In genomic region chrX:164197679-164198078, GRCm38 (mm10) we compare ENCODE assay signal across 34 mouse cellular contexts. TPM values are rescaled to one million over a fixed set of nuclear protein-coding genes. Genes with fewer than 3 reads are reported as not detected.
DNase-seq lines count a peak whose midpoint lies in the region; ATAC-seq lines count a peak whose summit lies in the region.
"Had no signal": no experiment of that assay in that cellular context is flagged by ENCODE, and none has a peak within 500 bp of the region (broad histone marks: within the 10 kb centered on the region; RNA-seq: fewer than 3 reads in every experiment).

No protein-coding gene starts in this region.

- no peaks in the 10 kb centered on the region for H3K36me3 ChIP-seq in liver, embryonic 13.5 days
- H3K36me3 ChIP-seq: embryonic facial prominence, embryonic 13.5 days; heart, embryonic 12.5 days; hindbrain, embryonic 13.5 days; limb, embryonic 12.5 days; neural tube, embryonic 12.5 days; stomach, embryonic 15.5 days had no signal

- H3K4me3 ChIP-seq in liver, embryonic 13.5 days (replicated peaks): no peak overlapping the region
- H3K4me3 ChIP-seq: embryonic facial prominence, embryonic 13.5 days; erythroblast, embryonic 14.5 days; forebrain, embryonic 13.5 days; heart, adult 2 months; heart, embryonic 12.5 days; hindbrain, embryonic 13.5 days; layer of hippocampus, adult 2 months; limb, embryonic 12.5 days; myocyte; neural tube, embryonic 12.5 days; stomach, embryonic 15.5 days had no signal

- H3K9ac ChIP-seq in liver, embryonic 13.5 days: no peak overlapping the region
- H3K9ac ChIP-seq: embryonic facial prominence, embryonic 13.5 days; forebrain, embryonic 13.5 days; heart, embryonic 12.5 days; hindbrain, embryonic 13.5 days; limb, embryonic 12.5 days; neural tube, embryonic 12.5 days; stomach, embryonic 15.5 days had no signal

- no peaks in the 10 kb centered on the region for H3K4me1 ChIP-seq in liver, embryonic 13.5 days (replicated peaks)
- H3K4me1 ChIP-seq: embryonic facial prominence, embryonic 13.5 days; forebrain, embryonic 13.5 days; heart, embryonic 12.5 days; hindbrain, embryonic 13.5 days; limb, embryonic 12.5 days; neural tube, embryonic 12.5 days; stomach, embryonic 15.5 days had no signal

- no peaks in the 10 kb centered on the region for H3K27me3 ChIP-seq in liver, embryonic 13.5 days
- H3K27me3 ChIP-seq: forebrain, embryonic 13.5 days; heart, embryonic 12.5 days; neural tube, embryonic 12.5 days; stomach, embryonic 15.5 days had no signal

- H3K9me3 ChIP-seq in liver, embryonic 13.5 days (replicated peaks): no peaks in the 10 kb centered on the region
- H3K9me3 ChIP-seq: embryonic facial prominence, embryonic 13.5 days; forebrain, embryonic 13.5 days; heart, embryonic 12.5 days; hindbrain, embryonic 13.5 days; limb, embryonic 12.5 days; neural tube, embryonic 12.5 days; stomach, embryonic 15.5 days had no signal

- DNase-seq in c-Kit-negative CD71-positive TER-119-positive erythroid progenitor cells, embryonic 14.5 days (ENCODE audit: low read depth, low spot score): peak; percentile 22
- DNase-seq in liver, embryonic 13.5 days: peak; percentile 10
- no peak for DNase-seq in right cerebral cortex, postnatal 25 days
- no peak for DNase-seq in lung, adult 18-20 months
- DNase-seq in kidney, adult 11 months: no peak
- no peak for DNase-seq in layer of hippocampus, adult 11-12 months (ENCODE audit: low spot score)
- DNase-seq: adrenal gland, adult 2 months; adrenal gland, postnatal 36 days; cerebellum, adult 11 months; cerebellum, adult 9-11 months; heart, adult 2 months; heart, postnatal 4 days; kidney, postnatal 14 days; layer of hippocampus, postnatal 36 days; lung, adult 2 months; lung, postnatal 14 days; right cerebral cortex, adult 18-20 months; right cerebral cortex, postnatal 4 days had no signal

- no peak overlapping the region for H3K4me2 ChIP-seq in liver, embryonic 13.5 days
- H3K4me2 ChIP-seq: embryonic facial prominence, embryonic 13.5 days; forebrain, embryonic 13.5 days; heart, embryonic 12.5 days; hindbrain, embryonic 13.5 days; limb, embryonic 12.5 days; midbrain, embryonic 11.5 days; neural tube, embryonic 12.5 days; stomach, embryonic 15.5 days had no signal

- H3K27ac ChIP-seq in liver, embryonic 13.5 days: peak overlapping the region; percentile 55
- H3K27ac ChIP-seq: embryonic facial prominence, embryonic 13.5 days; forebrain, embryonic 13.5 days; heart, adult 2 months; hindbrain, embryonic 13.5 days; layer of hippocampus, adult 2 months; limb, embryonic 12.5 days; neural tube, embryonic 12.5 days; stomach, embryonic 15.5 days had no signal

- ATAC-seq in erythroblast, adult 5-6 weeks (replicated peaks; ENCODE audit: low FRiP score, poor library complexity, severe bottlenecking): peak; percentile 100
- ATAC-seq in liver, embryonic 13.5 days (ENCODE audit: low read depth): peak; percentile 99
- ATAC-seq in megakaryocyte progenitor cell, adult 5-6 weeks (replicated peaks; ENCODE audit: poor library complexity): peak; percentile 84
- ATAC-seq: activated CD4-positive, CD25-positive, alpha-beta regulatory T cell, adult 4 months; CD4-positive, CD25-positive, alpha-beta regulatory T cell, adult 4 months; forebrain, embryonic 13.5 days; intestine, postnatal 0 days had no signal

- WGBS in liver, embryonic 13.5 days (ENCODE audit: insufficient replicate concordance): 42% methylated on average over 2 of the region's 2 CpGs

RNA-seq across cellular contexts. Expression of gene Ace2, which starts 58.5 kb away (rescaled TPM):
- 1.0 TPM in 1 of 2 replicates, not detected in the other for total RNA-seq in erythroblast, adult 5-6 weeks (2015; ENCODE audit: low replicate concordance)
- 0.43 TPM in 1 of 2 replicates, not detected in the other for total RNA-seq in erythroblast, adult 5-6 weeks (2017; ENCODE audit: low replicate concordance)
- polyA plus RNA-seq in liver, embryonic 13.5 days (2015; fragmentation: Nextera tagmentation; extraction: Ambion mirVana): 0.03 TPM in 1 of 2 replicates, not detected in the other
- total RNA-seq in megakaryocyte progenitor cell, adult 5-6 weeks (2015): not detected in 2 replicates
- total RNA-seq in megakaryocyte progenitor cell, adult 5-6 weeks (2017): not detected in 2 replicates
- polyA plus RNA-seq: activated CD4-positive, CD25-positive, alpha-beta regulatory T cell, adult 4 months; CD4-positive, CD25-positive, alpha-beta regulatory T cell, adult 4 months; erythroblast, embryonic 14.5 days; limb, embryonic 12.5 days; myocyte; neural tube, embryonic 12.5 days had no signal

Comparison
In these comparisons a context has a peak if more than half of its experiments do, and no peak if none do; other contexts are left out.
1. DNase-seq: peak in c-Kit-negative CD71-positive TER-119-positive erythroid progenitor cells, embryonic 14.5 days (single experiment) and liver, embryonic 13.5 days (single experiment); none in right cerebral cortex, postnatal 25 days (single experiment), lung, adult 18-20 months (0 of 2), kidney, adult 11 months (single experiment) and layer of hippocampus, adult 11-12 months (single experiment).
2. Peak in every context shown above with its lines, with median percentiles within 50 percentile points of each other: ATAC-seq.